Mouse (Mus musculus) stomach, embryonic 16.5 days (tissue): ENCODE data around the gene Plpp1. TPM values are rescaled to one million over a fixed set of nuclear protein-coding genes. Genes with fewer than 3 reads are reported as not detected.

Experiments used
- ATAC-seq: fragments of 200-750 bp; cut with Nextera tagmentation; 2 replicates; pipeline ENCODE4 v1.8.0; 2017; ENCODE audit warnings: moderate number of reproducible peaks, moderate TSS enrichment; ENCODE audit not compliant: insufficient read depth, low FRiP score
- H3K27ac ChIP-seq: fragments of 300-500 bp; sonication (generic); 2 replicates; pipeline ENCODE4 v1.5.1; 2014; ENCODE audit warnings: low read length
- H3K27me3 ChIP-seq: fragments of 300-500 bp; sonication (generic); 2 replicates; pipeline ENCODE4 v1.6.1; 2014; ENCODE audit warnings: low read length, control low read depth, mixed read lengths; ENCODE audit not compliant: control insufficient read depth, insufficient read depth
- H3K36me3 ChIP-seq: fragments of 300-500 bp; sonication (generic); 2 replicates; pipeline ENCODE4 v1.6.1; 2014; ENCODE audit warnings: low read length; ENCODE audit not compliant: control insufficient read depth, insufficient read depth
- H3K4me1 ChIP-seq: fragments of 300-500 bp; sonication (generic); 2 replicates; pipeline ENCODE4 v1.6.1; 2014; ENCODE audit warnings: low read length, control low read depth, mixed read lengths; ENCODE audit not compliant: control insufficient read depth, insufficient read depth
- H3K4me2 ChIP-seq: fragments of 300-500 bp; sonication (generic); 2 replicates; pipeline ENCODE4 v1.6.1; 2014; ENCODE audit warnings: low read depth, low read length, mixed read lengths
- H3K4me3 ChIP-seq: fragments of 300-500 bp; sonication (generic); replicated peaks from 2 replicates; pipeline ENCODE4 v1.5.1; 2014; ENCODE audit warnings: mild to moderate bottlenecking, low read length
- H3K9ac ChIP-seq: fragments of 300-500 bp; sonication (generic); 2 replicates; pipeline ENCODE4 v1.6.1; 2014; ENCODE audit warnings: low read length
- H3K9me3 ChIP-seq: fragments of 300-500 bp; sonication (generic); replicated peaks from 2 replicates; pipeline ENCODE4 v1.6.1; 2016; ENCODE audit warnings: low read length, control low read depth; ENCODE audit not compliant: control insufficient read depth
- WGBS: fragments of 180-500 bp; shearing (Covaris S2); extraction: QIAGEN DNeasy Blood & Tissue Kit; methylation state at CpG from one replicate; pipeline ENCODE4 v1.1.7; 2014; 5-methylcytosine and 5-hydroxymethylcytosine counted together
- polyA plus RNA-seq: library from polyadenylated mRNA; unstranded; fragments of >200 nt; fragmentation: Nextera tagmentation; extraction: Ambion mirVana; gene quantifications from 2 replicates; pipeline ENCODE4 v1.2.1, GENCODE M21; 2015

Gene Plpp1
- polyA plus RNA-seq, 1 experiment from 2014 or later = 120 TPM

DNA sequence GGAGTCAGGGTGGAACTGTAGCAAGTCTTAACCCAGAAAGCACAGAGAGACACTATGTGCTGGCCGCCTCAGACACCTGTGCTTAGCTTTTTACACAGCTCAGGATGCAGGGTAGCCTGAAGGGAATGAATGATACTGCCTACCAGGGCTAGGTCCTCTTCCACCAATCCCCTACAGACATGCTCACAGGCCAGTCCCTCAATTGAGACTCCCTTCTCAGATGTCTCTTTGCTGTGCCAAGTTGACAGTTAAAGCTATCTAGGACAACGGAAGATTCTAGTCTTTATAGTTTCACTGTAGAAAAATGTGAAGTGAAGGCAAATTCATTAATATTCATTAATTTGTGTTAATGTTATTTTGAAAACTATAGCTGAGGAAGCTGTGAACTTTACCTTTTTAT, 36.4 kb downstream of the Plpp1 start:
- ATAC-seq = no peak
- Histone ChIP-seq H3K4me2 (no peak overlapping the region), H3K9ac (no peak overlapping the region), H3K36me3 (no peaks in the 10 kb centered on the region), H3K27ac (no peak overlapping the region), H3K4me3 (no peak overlapping the region), H3K27me3 (no peaks in the 10 kb centered on the region), H3K9me3 (no peaks in the 10 kb centered on the region), H3K4me1 (peaks cover 3% of the 10 kb centered on the region)
- WGBS = 81% methylated on average over 2 of the region's 2 CpGs

- Histone ChIP-seq H3K4me2 (no peak overlapping the region), H3K27me3 (no peaks in the 10 kb centered on the region), H3K36me3 (no peaks in the 10 kb centered on the region; the same call in 1 of the 2 replicates), H3K27ac (no peak overlapping the region), H3K9me3 (no peaks in the 10 kb centered on the region), H3K9ac (no peak overlapping the region), H3K4me3 (no peak overlapping the region), H3K4me1 (peaks cover 3% of the 10 kb centered on the region)
- WGBS = 79% methylated on average over 9 of the region's 9 CpGs
- no peak for ATAC-seq
Measured at GRCm38 (mm10) chr13:112837621-112838155, 37.1 kb downstream of the Plpp1 start.

GRCm38 (mm10) chr13:112838562-112839232, 38.1 kb downstream of the Plpp1 start:
- H3K9ac ChIP-seq = no peak overlapping the region
- 89% methylated on average over 6 of the region's 6 CpGs for WGBS
- no peak overlapping the region for H3K27ac ChIP-seq
- H3K27me3 ChIP-seq = no peaks in the 10 kb centered on the region
- H3K4me2 ChIP-seq = no peak overlapping the region
- H3K4me3 ChIP-seq = no peak overlapping the region
- H3K36me3 ChIP-seq = no peaks in the 10 kb centered on the region; the same call in 1 of the 2 replicates
- no peaks in the 10 kb centered on the region for H3K9me3 ChIP-seq
- peaks cover 3% of the 10 kb centered on the region for H3K4me1 ChIP-seq
- no peak for ATAC-seq

DNA sequence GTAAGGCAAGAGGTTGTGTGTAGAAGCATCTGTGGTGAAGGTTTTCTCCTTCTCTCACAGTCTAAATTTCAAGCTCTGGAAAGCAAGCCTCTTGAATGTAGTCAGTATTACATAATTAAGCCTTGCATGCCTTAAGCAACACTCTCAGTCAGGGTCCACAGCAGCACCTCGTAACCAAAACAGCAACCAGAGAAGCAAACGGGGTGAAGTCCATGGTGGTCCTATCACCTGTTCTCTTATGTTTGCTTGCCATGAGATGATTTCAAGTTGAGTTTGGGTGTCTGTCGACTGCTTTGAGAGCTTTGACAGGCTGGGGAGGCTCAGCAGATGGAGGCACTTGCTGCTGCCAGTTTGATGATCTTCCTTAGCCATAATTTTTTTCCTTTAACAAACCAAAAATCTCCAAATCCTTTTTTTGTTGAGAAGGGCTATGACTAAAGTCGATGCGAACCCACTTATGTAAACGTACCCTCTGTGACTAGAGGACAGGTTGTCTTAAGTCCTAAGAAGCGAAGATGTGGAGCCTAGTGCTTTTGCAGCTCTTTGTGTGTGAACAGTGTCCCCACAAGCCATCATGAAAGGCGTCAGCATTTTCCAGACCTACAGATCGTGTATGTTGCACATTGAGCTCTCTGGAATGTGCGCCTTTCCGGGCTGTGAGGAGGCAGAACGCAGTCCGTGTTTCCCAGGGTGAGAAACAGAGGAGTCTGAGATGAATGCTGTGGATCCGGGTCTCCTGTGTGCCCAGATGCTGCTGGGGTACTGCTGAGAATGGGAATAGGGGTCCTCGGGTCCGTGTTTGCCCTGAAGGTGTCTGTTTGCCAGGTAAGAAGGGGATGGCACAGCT, 39.9 kb downstream of the Plpp1 start:
- Histone ChIP-seq H3K4me2 (no peak overlapping the region), H3K9me3 (peaks cover 6% of the 10 kb centered on the region; the same call in 1 of the 2 replicates), H3K4me3 (no peak overlapping the region), H3K9ac (no peak overlapping the region), H3K27ac (no peak overlapping the region), H3K27me3 (no peaks in the 10 kb centered on the region), H3K4me1 (no peaks in the 10 kb centered on the region), H3K36me3 (peaks cover 9% of the 10 kb centered on the region)
- WGBS = 88% methylated on average over 16 of the region's 16 CpGs
- ATAC-seq = no peak

GRCm38 (mm10) chr13:112845931-112846330, 45.3 kb downstream of the Plpp1 start:
- no peak overlapping the region for H3K4me2 ChIP-seq
- no peak overlapping the region for H3K4me3 ChIP-seq
- no peak overlapping the region for H3K9ac ChIP-seq
- WGBS = 94% methylated on average over 3 of the region's 3 CpGs
- H3K4me1 ChIP-seq = no peaks in the 10 kb centered on the region
- H3K9me3 ChIP-seq = peaks cover 6% of the 10 kb centered on the region; the same call in 1 of the 2 replicates
- no peak for ATAC-seq
- no peak overlapping the region for H3K27ac ChIP-seq
- H3K27me3 ChIP-seq = no peaks in the 10 kb centered on the region
- peaks cover 16% of the 10 kb centered on the region for H3K36me3 ChIP-seq

GRCm38 (mm10) chr13:112853710-112854316, 53.2 kb downstream of the Plpp1 start:
- H3K27ac ChIP-seq = no peak overlapping the region
- no peaks in the 10 kb centered on the region for H3K4me1 ChIP-seq
- no peaks in the 10 kb centered on the region for H3K9me3 ChIP-seq
- no peak overlapping the region for H3K9ac ChIP-seq
- no peak overlapping the region for H3K4me3 ChIP-seq
- no peak overlapping the region for H3K4me2 ChIP-seq
- ATAC-seq = no peak
- WGBS = 77% methylated on average over 17 of the region's 17 CpGs
- H3K36me3 ChIP-seq = 0 out of 2 replicates have a peak, but pooled peaks cover 2% of the 10 kb centered on the region
- H3K27me3 ChIP-seq = no peaks in the 10 kb centered on the region

- Histone ChIP-seq H3K27ac (no peak overlapping the region), H3K4me3 (no peak overlapping the region), H3K4me1 (no peaks in the 10 kb centered on the region), H3K4me2 (no peak overlapping the region), H3K9ac (no peak overlapping the region), H3K36me3 (0 out of 2 replicates have a peak, but pooled peaks cover 2% of the 10 kb centered on the region), H3K9me3 (no peaks in the 10 kb centered on the region), H3K27me3 (no peaks in the 10 kb centered on the region)
- 63% methylated on average over 6 of the region's 6 CpGs for WGBS
- ATAC-seq = no peak
Measured at GRCm38 (mm10) chr13:112854402-112854801, 53.8 kb downstream of the Plpp1 start.

DNA sequence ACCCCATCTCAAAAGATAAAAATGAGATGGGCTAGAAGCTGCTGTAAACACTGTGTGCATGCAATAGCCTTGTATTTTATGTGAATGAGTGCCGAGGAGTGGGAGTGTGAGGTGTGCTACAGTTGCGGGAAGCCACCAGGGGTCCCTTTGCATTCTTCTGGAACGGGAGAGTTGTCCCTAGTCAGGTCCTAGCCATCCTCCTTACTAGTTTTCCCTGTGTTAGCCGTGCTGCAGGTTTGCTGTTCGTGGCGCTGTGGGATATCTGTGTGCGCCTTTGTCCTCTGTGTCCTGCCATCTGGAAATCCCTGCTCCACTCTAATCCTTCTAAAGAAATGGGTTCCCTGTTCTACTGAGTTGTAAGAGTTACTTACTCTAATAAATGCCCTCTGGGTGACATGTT, 57.3 kb downstream of the Plpp1 start:
- Histone ChIP-seq H3K9ac (no peak overlapping the region), H3K27ac (no peak overlapping the region), H3K36me3 (peaks cover 13% of the 10 kb centered on the region; the same call in 1 of the 2 replicates), H3K9me3 (no peaks in the 10 kb centered on the region), H3K4me2 (no peak overlapping the region), H3K4me1 (peaks cover 11% of the 10 kb centered on the region; the same call in 1 of the 2 replicates), H3K4me3 (no peak overlapping the region), H3K27me3 (no peaks in the 10 kb centered on the region)
- 81% methylated on average over 7 of the region's 7 CpGs for WGBS
- no peak for ATAC-seq
